Mouse (Mus musculus): ENCODE measurements around the gene Stk24. TPM values are rescaled to one million over a fixed set of nuclear protein-coding genes. Genes with fewer than 3 reads are reported as not detected.

Stk24 gene
- polyA plus RNA-seq, 1 experiment from 2014 or later = 51.5 TPM

GRCm38 (mm10) chr14:121329401-121330089, 50.3 kb downstream of the Stk24 start:
- no peaks in the 10 kb centered on the region for H3K27me3 ChIP-seq (ENCODE audit: control insufficient read depth, insufficient read depth, low read length)
- H3K4me1 ChIP-seq (ENCODE audit: control insufficient read depth, insufficient read depth, low read length) = no peaks in the 10 kb centered on the region; the same call in 1 of the 2 replicates
- WGBS = 50% methylated on average over 5 of the region's 5 CpGs
- H3K9ac ChIP-seq (ENCODE audit: low read depth, low read length) = no peak overlapping the region
- H3K9me3 ChIP-seq (ENCODE audit: control insufficient read depth, low read length) = no peaks in the 10 kb centered on the region
- H3K4me3 ChIP-seq (ENCODE audit: low read length) = no peak overlapping the region
- no peak for ATAC-seq (ENCODE audit: low FRiP score, low TSS enrichment)
- no peak overlapping the region for H3K27ac ChIP-seq (ENCODE audit: low read depth, low read length)
- H3K4me2 ChIP-seq (replicated peaks; ENCODE audit: low read depth, low read length) = no peak overlapping the region
- peaks cover 3% of the 10 kb centered on the region; the same call in 1 of the 2 replicates for H3K36me3 ChIP-seq (ENCODE audit: control insufficient read depth, insufficient read depth, low read length)

DNA sequence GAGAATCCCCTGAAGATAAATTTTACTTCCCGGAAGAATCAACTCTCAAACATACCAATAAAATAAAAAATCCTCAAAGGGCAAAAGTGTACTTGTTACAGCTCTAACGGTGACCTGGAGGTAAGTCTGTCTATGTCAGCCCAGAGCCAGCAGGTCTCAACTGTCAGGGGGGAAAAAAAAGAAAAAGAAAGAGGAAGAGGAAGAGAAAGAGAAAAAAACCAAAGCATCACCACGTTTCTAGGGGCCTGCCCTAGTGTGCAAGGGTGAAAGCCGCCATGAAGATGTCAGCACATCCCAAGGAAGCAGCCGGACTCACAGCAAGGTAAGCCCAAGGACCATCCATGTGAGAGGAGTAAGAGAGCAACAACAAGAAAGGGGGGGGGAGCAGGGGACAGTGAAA, 50.9 kb downstream of the Stk24 start:
- H3K4me3 ChIP-seq (ENCODE audit: low read length) = no peak overlapping the region
- H3K9me3 ChIP-seq (ENCODE audit: control insufficient read depth, low read length) = no peaks in the 10 kb centered on the region
- no peaks in the 10 kb centered on the region for H3K27me3 ChIP-seq (ENCODE audit: control insufficient read depth, insufficient read depth, low read length)
- no peak for ATAC-seq (ENCODE audit: low FRiP score, low TSS enrichment)
- no peak overlapping the region for H3K27ac ChIP-seq (ENCODE audit: low read depth, low read length)
- H3K4me2 ChIP-seq (replicated peaks; ENCODE audit: low read depth, low read length) = no peak overlapping the region
- no peaks in the 10 kb centered on the region; the same call in 1 of the 2 replicates for H3K4me1 ChIP-seq (ENCODE audit: control insufficient read depth, insufficient read depth, low read length)
- no peak overlapping the region for H3K9ac ChIP-seq (ENCODE audit: low read depth, low read length)
- peaks cover 3% of the 10 kb centered on the region; the same call in 1 of the 2 replicates for H3K36me3 ChIP-seq (ENCODE audit: control insufficient read depth, insufficient read depth, low read length)
- 76% methylated on average over 5 of the region's 5 CpGs for WGBS

GRCm38 (mm10) chr14:121326432-121326831, 53.4 kb downstream of the Stk24 start:
- Histone ChIP-seq H3K9me3 (ENCODE audit: control insufficient read depth, low read length) (no peaks in the 10 kb centered on the region), H3K36me3 (ENCODE audit: control insufficient read depth, insufficient read depth, low read length) (no peaks in the 10 kb centered on the region), H3K4me3 (ENCODE audit: low read length) (no peak overlapping the region), H3K4me1 (ENCODE audit: control insufficient read depth, insufficient read depth, low read length) (no peaks in the 10 kb centered on the region; the same call in 1 of the 2 replicates), H3K9ac (ENCODE audit: low read depth, low read length) (no peak overlapping the region), H3K4me2 (replicated peaks; ENCODE audit: low read depth, low read length) (no peak overlapping the region), H3K27ac (ENCODE audit: low read depth, low read length) (no peak overlapping the region), H3K27me3 (ENCODE audit: control insufficient read depth, insufficient read depth, low read length) (no peaks in the 10 kb centered on the region)
- ATAC-seq (ENCODE audit: low FRiP score, low TSS enrichment) = no peak
- WGBS = 80% methylated on average over 2 of the region's 2 CpGs

DNA sequence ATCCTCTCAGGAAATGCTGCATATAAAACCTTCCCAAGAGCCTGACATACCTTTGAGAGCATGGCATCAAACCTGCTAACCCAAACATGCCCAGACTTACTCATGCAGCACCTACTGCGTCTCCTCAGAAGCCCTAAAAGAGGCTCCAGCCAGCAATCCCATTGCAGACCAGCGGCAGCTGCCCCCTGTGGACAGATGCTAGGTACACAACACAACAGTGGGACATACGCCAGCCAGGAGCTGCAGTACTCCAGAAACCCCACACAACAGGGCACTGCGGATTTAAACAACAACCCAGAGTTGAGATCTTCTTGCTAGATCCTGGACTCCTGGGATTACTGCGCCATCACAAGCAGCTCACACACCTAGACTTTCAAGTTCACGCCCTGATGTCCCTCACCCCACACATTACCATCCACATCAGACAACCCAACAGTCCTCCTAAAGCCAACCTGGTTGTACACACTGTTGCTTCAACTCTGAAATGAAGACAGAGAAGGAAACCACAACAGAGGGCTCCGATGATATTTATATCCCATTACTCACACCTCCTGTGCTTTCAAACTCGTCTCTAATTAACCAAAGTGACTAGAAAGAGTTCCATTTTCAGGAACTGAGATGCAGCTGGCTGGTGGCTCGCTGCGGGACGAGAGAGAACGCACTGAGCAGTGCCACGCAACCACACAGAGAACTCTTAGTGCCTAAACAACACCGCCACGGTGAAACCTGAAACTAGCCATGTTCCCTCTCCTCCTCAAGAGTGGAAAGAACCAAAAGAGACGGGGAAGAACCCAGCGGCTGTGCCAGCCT, 55.1 kb downstream of the Stk24 start:
- ATAC-seq (ENCODE audit: low FRiP score, low TSS enrichment) = no peak
- Histone ChIP-seq H3K9ac (ENCODE audit: low read depth, low read length) (no peak overlapping the region), H3K9me3 (ENCODE audit: control insufficient read depth, low read length) (no peaks in the 10 kb centered on the region), H3K4me2 (replicated peaks; ENCODE audit: low read depth, low read length) (no peak overlapping the region), H3K27ac (ENCODE audit: low read depth, low read length) (no peak overlapping the region), H3K27me3 (ENCODE audit: control insufficient read depth, insufficient read depth, low read length) (no peaks in the 10 kb centered on the region), H3K4me3 (ENCODE audit: low read length) (no peak overlapping the region), H3K4me1 (ENCODE audit: control insufficient read depth, insufficient read depth, low read length) (no peaks in the 10 kb centered on the region; the same call in 1 of the 2 replicates), H3K36me3 (ENCODE audit: control insufficient read depth, insufficient read depth, low read length) (no peaks in the 10 kb centered on the region)
- 65% methylated on average over 17 of the region's 17 CpGs for WGBS

- no peaks in the 10 kb centered on the region for H3K36me3 ChIP-seq (ENCODE audit: control insufficient read depth, insufficient read depth, low read length)
- ATAC-seq (ENCODE audit: low FRiP score, low TSS enrichment) = no peak
- H3K4me3 ChIP-seq (ENCODE audit: low read length) = no peak overlapping the region
- H3K27me3 ChIP-seq (ENCODE audit: control insufficient read depth, insufficient read depth, low read length) = no peaks in the 10 kb centered on the region
- H3K9ac ChIP-seq (ENCODE audit: low read depth, low read length) = no peak overlapping the region
- H3K9me3 ChIP-seq (ENCODE audit: control insufficient read depth, low read length) = no peaks in the 10 kb centered on the region
- no peak overlapping the region for H3K27ac ChIP-seq (ENCODE audit: low read depth, low read length)
- peaks cover 3% of the 10 kb centered on the region; the same call in 1 of the 2 replicates for H3K4me1 ChIP-seq (ENCODE audit: control insufficient read depth, insufficient read depth, low read length)
- H3K4me2 ChIP-seq (replicated peaks; ENCODE audit: low read depth, low read length) = no peak overlapping the region
- WGBS = 86% methylated on average over 7 of the region's 7 CpGs
Measured at GRCm38 (mm10) chr14:121322641-121323040, 57.2 kb downstream of the Stk24 start.

DNA sequence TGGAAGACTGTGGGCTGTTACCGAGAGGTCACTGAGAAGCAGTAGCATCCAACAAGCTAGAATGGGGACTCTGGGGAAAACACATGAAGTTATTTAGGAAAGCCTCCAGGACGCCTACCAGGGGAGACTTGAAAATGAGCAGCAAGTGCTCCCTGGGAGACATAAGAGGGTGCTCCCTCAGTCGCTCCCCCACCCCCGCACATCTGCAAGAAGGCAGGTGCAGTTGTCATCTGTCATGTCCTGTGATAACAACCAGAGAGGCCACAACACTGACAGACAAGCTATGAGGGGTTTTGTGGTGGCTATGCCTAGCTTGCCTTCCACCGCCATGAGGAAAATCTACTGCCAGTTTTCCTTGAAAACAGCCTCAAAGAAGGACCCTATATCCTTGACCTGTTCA, 57.7 kb downstream of the Stk24 start:
- Histone ChIP-seq H3K4me3 (ENCODE audit: low read length) (no peak overlapping the region), H3K27ac (ENCODE audit: low read depth, low read length) (no peak overlapping the region), H3K9me3 (ENCODE audit: control insufficient read depth, low read length) (no peaks in the 10 kb centered on the region), H3K27me3 (ENCODE audit: control insufficient read depth, insufficient read depth, low read length) (no peaks in the 10 kb centered on the region), H3K36me3 (ENCODE audit: control insufficient read depth, insufficient read depth, low read length) (no peaks in the 10 kb centered on the region), H3K4me2 (replicated peaks; ENCODE audit: low read depth, low read length) (no peak overlapping the region), H3K4me1 (ENCODE audit: control insufficient read depth, insufficient read depth, low read length) (peaks cover 6% of the 10 kb centered on the region; the same call in 1 of the 2 replicates), H3K9ac (ENCODE audit: low read depth, low read length) (no peak overlapping the region)
- 85% methylated on average over 5 of the region's 5 CpGs for WGBS
- ATAC-seq (ENCODE audit: low FRiP score, low TSS enrichment) = no peak

DNA sequence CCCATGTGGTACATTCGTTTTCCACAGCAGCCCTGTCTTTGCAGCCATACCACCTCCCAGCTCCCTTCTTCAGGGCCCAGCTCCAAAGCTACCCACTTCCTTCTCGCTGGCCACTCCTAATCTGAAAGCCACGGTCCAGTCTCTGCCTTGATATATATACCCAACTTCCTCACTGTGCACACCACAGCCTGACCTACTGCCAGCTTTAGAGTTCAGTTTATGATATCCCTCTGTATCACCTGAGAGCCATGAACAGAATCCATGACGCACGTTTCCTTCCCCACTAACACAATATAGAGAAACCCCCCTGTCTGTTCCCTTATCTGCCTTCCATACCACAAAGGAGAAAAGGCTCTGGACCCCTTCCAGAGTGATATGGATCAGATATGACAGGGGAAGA, 61.4 kb downstream of the Stk24 start:
- H3K9ac ChIP-seq (ENCODE audit: low read depth, low read length) = no peak overlapping the region
- H3K4me3 ChIP-seq (ENCODE audit: low read length) = no peak overlapping the region
- no peak for ATAC-seq (ENCODE audit: low FRiP score, low TSS enrichment)
- no peaks in the 10 kb centered on the region for H3K9me3 ChIP-seq (ENCODE audit: control insufficient read depth, low read length)
- H3K36me3 ChIP-seq (ENCODE audit: control insufficient read depth, insufficient read depth, low read length) = no peaks in the 10 kb centered on the region; the same call in 1 of the 2 replicates
- WGBS = 76% methylated on average over 5 of the region's 5 CpGs
- H3K27ac ChIP-seq (ENCODE audit: low read depth, low read length) = no peak overlapping the region
- H3K4me2 ChIP-seq (replicated peaks; ENCODE audit: low read depth, low read length) = no peak overlapping the region
- H3K4me1 ChIP-seq (ENCODE audit: control insufficient read depth, insufficient read depth, low read length) = peaks cover 18% of the 10 kb centered on the region
- no peaks in the 10 kb centered on the region for H3K27me3 ChIP-seq (ENCODE audit: control insufficient read depth, insufficient read depth, low read length)

DNA sequence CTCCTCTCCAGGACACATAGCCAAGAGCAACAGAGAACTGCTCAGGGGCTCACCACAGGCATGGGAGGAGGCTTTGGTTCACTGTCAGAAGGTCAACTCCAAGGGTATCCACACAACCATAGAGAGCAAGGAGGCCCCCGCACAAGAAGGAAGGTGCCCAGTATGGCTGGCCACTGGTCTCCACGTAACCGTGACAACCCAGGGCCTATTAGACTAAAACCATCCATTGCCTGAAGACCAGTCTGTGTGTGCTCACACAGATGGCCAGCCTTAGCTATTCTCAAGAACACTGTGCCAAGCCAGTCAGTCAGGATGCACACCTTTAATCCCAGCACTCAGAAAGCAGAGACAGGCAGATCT, 62.5 kb downstream of the Stk24 start:
- Histone ChIP-seq H3K27me3 (ENCODE audit: control insufficient read depth, insufficient read depth, low read length) (no peaks in the 10 kb centered on the region), H3K27ac (ENCODE audit: low read depth, low read length) (no peak overlapping the region), H3K9ac (ENCODE audit: low read depth, low read length) (no peak overlapping the region), H3K36me3 (ENCODE audit: control insufficient read depth, insufficient read depth, low read length) (no peaks in the 10 kb centered on the region; the same call in 1 of the 2 replicates), H3K4me2 (replicated peaks; ENCODE audit: low read depth, low read length) (no peak overlapping the region), H3K9me3 (ENCODE audit: control insufficient read depth, low read length) (no peaks in the 10 kb centered on the region), H3K4me1 (ENCODE audit: control insufficient read depth, insufficient read depth, low read length) (peaks cover 18% of the 10 kb centered on the region), H3K4me3 (ENCODE audit: low read length) (no peak overlapping the region)
- WGBS = 76% methylated on average over 3 of the region's 3 CpGs
- ATAC-seq (ENCODE audit: low FRiP score, low TSS enrichment) = peak; percentile 63

Data from kidney, embryonic 14.5 days (tissue).